Mouse (Mus musculus) lung, postnatal 36 days (tissue): ENCODE measurements around the gene Mfap1b.
"Not testable (repeated sequence)": the region's sequence is repeated elsewhere in the genome, so short reads cannot be mapped to it uniquely, and the experiment has no call there.

Experiments used
- DNase-seq: peaks from one replicate; pipeline ENCODE4 v3.0.0; 2022; ENCODE audit warnings: mixed read lengths

Gene Mfap1b

DNA sequence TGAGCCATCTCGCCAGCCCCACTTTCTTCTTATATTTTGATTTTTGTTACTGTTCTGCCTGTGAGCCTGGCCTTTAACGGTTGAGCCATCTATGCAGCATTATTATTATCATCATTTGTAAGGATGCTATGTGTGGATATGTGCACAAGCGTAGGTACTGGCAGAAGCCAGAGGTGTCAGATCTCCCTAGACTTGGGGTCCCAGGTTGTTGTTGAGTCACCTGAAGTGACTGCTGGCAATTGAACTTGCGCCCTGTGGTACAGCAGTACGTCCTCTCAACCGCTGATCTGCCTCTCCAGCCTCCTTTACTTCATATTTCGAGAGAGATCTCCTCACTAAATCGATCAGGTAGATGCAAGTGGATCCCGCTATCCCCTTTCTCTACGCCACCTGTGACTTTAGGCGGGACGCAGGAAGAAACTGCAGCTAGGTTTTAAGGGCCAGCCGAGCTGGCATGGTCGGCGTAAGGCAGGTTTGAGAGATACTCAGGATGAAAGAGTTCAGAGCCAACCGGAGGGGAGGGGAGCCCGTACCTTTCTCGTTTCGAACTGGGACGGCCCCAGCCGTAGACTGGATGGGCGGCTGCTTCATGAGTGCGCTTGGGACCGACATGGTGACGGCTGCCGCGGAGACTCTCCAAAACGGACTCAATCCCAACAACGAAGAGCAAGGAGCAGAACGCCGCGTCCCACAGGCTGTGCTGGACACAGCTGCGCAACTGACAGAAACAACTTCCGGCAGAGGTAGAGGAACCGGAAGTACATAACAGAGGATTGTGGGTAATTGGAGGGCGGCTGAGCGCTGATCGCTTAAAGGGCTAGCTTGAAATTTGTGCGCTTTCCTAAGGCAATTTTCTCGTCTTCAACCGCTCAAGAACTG lies at the start of gene Mfap1b:
Mfap1b (minus strand) TSS at position 767 of the 879 bp plus-strand sequence.
- peak; percentile 93 for DNase-seq

DNA sequence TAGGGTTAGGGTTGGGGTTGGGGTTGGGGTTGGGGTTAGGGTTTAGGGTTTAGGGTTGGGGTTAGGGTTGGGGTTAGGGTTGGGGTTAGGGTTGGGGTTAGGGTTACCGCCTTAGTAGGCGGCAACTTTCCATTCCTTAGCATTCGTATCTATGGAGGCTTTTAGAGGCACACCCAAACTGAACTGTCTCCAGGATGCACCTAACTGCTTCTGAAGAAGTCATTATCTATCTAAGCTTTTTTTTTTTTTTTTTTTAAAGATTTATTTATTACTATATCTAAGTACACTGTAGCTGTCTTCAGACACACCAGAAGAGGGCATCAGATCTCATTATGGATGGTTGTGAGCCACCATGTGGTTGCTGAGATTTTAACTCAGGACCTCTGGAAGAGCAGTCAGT lies 49.0 kb upstream of the Mfap1b start:
- not testable (repeated sequence) for DNase-seq

DNA sequence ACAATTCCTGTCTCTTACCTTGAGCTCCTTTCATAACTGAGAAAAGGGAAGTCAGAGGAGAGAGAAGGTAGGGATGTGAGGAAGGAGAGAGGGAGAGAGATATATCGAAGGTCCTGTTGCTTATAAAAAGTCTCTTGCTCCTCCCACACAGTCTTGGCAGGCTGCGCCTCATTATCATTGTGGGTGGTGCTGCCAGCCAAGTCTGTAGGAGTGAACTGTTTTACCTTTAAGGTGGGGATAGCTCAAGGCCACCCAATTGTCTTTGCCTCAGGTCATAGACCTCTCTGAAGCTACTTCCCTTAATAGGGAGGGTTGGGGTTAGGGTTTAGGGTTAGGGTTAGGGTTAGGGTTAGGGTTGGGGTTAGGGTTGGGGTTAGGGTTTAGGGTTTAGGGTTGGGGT lies 48.1 kb upstream of the Mfap1b start:
- DNase-seq = no peak

DNA sequence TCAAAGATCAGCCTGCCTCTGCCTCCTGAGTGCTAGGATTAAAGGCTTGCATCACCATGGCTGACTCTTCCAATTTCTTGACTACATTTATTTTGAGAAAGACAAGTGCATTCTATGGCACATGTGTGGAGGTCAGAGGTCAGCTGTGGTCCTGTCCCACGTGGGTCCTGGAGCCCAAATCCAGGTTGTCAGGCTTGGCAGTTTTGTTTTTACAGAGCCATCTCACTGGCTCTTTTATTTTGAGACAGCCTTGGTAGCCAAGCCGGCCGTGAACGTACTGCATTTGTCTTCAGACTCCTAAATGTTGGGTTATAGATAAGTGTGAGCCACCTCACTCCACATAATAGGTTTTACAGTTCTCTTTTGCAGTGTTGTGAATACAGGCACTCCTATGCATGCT lies 44.8 kb upstream of the Mfap1b start:
- not testable (repeated sequence) for DNase-seq

DNA sequence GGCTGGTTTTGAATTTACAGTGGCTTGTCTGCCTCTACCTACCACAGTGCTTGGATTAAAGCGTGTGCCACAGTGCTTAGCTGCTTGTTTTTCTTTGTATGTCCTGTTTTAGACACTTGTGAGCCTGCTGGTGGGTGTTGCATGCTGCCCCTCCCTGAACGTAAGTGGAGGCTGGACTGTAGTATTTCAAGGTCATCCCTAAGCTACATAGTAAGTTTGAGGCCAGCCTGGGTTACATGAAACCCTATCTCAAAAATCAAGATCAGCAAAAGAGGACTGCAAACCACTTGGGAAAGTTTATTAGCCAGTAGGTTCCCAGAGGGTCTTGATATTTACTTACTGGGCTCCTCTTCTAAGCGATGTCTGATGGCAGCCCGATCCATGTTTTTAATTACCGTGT lies 44.2 kb upstream of the Mfap1b start:
- no peak for DNase-seq

DNA sequence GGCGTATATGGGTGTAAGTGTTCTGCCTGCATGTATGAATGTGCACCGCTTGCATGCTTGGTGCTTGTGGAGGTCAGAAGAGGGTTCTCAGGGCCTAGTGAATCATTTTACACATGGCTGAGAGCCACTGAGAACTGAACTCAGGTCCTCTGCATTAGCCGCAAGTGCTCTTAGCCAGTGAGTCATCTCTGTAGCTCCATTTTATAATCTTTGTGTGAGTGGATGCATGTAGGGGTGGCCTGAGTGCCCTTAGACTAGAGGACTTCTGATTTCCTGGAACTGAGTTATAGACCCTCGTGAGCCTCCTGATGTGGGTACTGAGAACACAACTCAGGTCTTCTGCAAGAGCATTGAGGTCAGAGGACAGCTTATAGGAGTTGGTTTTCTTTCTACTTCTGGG lies 40.3 kb upstream of the Mfap1b start:
- DNase-seq = peak; percentile 15

DNA sequence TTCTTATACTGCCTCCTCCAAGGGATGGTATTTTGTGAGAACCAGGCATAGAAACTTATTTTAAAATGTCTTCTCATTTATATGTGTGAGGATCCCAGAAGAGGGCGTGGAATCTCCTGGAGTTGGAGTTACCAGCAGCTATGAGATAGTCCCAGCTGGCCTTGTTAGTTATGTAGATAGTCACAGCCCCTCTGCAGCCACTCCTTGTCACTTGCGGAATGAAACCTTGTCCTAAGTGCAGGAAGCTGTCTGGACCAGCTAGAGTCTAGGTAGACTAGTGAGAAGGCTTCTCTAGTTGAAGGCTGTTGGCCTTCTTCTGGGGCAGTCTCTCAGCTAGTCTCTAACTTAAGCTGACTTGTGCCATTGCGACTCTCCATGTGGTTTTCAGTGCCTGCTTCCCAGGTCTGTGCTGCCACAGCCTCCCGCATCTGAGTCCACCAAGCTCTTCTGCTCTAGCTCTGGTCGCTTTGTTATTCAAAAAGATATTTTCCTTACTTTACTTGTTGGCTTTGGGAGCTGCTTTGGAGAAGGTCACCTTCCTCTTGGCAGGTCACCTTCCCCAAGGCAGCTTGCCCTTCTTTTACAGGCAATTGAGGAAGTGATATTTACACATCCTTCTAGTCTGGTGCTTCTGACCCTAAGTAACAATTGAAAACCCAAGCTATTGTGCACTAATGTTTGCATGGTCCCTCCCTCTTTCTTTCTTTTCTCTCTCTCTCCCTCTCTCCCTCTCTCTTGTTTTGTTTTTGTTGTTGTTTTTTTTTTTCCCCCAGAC lies 39.3 kb upstream of the Mfap1b start:
- not testable (repeated sequence) for DNase-seq

DNA sequence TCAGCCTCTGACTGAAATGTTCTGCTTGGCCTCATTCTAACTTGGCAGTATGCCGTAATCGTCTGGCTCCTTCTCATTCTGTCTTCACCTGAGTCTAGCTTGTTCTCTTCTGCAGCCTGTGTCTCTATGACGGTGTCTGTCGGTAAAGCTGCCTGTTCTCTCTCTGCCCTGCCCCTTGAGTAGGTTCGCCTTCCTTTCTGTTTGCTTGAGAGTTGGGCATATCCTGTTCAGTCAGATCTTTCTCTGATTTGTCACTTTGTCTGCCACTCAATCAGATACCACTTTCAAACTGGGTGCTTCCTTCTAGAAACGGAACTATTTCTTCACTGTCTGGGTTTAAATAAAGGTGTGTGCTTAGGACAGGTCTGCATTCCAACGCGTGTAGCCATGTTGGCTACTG lies 37.5 kb upstream of the Mfap1b start:
- no peak for DNase-seq

DNA sequence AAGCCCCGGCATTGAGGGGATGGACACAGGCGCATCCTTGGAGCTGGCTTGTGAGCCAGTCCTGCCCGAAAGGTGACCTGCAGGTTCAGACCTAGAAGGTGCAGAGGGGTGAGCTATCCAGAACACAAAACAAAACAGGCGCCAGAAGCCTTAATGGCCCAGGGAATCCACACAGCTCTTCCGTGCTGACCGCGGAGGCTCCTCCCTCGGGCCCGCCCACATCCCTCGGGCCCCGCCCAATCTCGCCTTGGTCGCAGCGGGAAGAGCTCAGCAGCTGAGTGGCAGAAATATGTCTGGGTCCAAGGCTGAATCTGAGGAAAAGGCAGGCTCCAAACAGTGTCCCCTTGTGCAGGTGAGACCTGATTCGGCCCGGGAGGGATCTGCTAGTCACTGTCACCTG lies 35.7 kb upstream of the Mfap1b start:
- peak; percentile 84 for DNase-seq

DNA sequence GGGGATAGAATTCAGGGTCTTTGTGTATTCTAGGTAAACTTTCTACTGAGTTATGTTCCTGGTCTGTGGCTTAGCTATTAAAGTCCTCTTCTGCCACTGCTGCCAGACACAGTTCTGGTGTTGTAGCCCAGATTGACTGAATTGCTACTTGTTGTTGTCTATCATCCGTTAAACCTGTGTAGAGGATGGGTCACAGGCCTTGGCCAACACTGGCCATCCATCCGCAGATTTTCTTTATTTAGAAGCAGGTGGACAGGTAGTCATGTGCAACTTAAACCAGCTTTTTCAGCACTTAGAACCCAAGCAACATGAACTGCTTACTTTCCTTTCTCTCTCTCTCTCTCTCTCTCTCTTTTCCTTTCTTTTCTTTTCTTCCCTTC lies 34.1 kb upstream of the Mfap1b start:
- DNase-seq = no peak

DNA sequence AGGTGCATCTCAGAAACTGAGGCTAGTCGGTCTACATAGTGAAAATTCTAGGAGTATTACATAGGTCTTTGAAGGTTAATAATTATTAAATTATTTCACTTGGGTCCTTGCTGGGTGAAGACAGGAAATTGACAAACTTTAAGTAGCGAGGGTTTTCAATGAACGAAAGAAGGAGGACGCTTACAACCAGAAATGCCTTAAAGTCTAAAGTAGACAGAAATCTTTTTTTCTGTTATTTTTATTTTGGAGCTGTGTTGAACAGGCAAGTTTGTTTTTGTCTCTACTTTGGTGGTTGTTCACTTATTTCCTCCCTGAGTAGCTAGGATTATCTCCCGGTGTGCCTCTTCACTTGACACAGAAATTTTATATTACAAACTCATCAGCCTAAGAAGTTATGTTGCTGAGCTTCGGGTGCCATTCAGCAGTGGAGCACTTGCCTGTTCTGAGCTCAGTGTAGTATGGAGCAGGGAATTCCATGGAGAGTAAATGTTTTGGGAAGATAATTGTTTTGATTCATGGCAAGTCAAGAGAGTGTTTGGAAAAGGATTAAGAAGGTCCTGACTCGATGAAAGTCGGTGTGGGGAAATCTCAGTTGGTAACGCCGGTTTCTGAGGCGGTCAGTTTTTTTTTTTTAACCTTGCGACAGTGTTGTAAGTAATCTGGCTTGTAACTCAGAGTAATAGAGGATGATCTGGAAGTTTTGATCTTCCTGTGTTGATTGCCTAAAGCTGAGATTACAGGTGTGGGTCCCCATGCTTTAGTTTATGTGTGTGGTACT lies 33.5 kb upstream of the Mfap1b start:
- no peak for DNase-seq

DNA sequence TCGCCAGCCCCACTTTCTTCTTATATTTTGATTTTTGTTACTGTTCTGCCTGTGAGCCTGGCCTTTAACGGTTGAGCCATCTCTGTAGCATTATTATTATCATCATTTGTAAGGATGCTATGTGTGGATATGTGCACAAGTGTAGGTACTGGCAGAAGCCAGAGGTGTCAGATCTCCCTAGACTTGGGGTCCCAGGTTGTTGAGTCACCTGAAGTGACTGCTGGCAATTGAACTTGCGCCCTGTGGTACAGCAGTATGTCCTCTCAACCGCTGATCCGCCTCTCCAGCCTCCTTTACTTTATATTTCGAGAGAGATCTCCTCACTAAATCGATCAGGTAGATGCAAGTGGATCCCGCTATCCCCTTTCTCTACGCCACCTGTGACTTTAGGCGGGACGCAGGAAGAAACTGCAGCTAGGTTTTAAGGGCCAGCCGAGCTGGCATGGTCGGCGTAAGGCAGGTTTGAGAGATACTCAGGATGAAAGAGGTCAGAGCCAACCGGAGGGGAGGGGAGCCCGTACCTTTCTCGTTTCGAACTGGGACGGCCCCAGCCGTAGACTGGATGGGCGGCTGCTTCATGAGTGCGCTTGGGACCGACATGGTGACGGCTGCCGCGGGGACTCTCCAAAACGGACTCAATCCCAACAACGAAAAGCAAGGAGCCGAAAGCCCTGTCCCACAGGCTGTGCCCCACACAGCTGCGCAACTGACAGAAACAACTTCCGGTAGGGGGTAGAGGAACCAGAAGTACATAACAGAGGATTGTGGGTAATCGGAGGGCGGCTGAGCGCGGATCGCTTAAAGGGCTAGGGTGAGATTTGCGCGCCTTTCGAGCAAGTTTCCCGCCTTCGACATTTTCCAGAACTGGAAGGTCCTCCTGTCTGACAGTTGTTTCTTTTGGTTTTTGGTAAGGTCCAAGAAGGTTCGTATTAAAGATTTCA lies 32.3 kb upstream of the Mfap1b start, which contains the start of the genes Mfap1a and Wdr76:
Mfap1a (minus strand) TSS at position 724 of the 941 bp plus-strand sequence.
Wdr76 (plus strand) TSS at position 782 of the 941 bp plus-strand sequence.
- peak; percentile 95 for DNase-seq

DNA sequence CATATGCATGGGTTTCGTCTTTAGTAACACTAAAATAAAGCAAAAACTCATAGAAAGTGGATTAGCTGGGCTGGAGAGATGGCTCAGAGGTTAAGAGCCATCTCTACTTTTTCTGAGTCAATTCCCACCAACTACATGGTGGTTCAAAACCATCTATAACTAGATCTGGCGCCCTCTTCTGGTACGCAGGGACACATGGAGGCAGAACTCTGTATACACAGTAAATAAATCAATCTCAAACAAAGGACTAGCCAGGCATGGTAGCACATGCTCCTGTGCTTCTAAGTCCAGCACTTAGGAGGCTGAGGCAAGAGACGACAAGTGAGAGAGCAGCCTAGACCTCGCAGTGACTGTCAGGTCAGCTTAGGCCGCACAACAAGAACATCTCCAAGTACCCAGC lies 27.7 kb upstream of the Mfap1b start:
- DNase-seq = not testable (repeated sequence)

DNA sequence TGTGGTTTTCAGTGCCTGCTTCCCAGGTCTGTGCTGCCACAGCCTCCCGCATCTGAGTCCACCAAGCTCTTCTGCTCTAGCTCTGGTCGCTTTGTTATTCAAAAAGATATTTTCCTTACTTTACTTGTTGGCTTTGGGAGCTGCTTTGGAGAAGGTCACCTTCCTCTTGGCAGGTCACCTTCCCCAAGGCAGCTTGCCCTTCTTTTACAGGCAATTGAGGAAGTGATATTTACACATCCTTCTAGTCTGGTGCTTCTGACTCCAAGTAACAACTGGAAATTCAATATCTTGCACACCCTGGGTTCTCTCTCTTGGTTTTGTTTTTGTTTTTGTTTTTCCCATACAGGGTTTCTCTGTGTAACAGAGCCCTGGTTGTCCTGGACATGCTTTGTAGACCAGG lies 10.5 kb upstream of the Mfap1b start:
- DNase-seq = not testable (repeated sequence)

DNA sequence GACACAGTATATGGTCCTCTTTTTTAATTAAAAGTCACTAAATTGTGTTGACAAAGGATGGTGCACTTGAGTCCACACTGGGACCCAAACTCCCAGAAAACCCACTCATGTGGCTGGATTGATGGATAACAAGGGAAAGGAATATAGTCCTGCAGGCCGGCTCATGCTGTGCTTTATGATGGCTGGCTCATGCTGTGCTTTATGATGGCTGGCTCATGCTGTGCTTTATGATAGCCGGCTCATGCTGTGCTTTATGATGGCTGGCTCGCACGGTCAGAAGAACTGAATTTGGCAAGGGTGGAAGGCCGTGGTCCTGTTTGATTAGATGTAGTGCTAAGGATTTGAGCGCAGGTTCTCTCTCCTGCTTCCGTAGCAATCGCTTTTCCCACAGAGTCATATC lies 9.7 kb upstream of the Mfap1b start:
- no peak for DNase-seq

DNA sequence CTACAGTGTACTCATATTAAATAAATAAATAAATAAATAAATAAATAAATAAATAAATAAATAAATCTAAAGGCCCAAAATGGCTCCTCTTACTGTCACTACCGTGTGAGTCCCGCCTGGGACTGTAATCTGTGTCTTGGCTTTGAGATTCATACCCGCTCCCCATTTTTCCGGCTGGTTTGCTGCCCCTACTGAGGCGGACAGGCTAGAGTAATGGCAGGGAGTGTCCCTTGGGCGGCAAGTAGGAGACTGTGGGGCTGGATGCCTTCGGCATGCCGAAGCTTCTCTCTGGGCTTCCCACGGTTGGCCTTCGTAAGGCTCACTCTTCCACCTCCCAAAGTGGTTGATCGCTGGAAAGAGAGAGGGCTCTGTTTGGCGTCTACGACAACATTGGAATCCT lies 7.0 kb upstream of the Mfap1b start:
- not testable (repeated sequence) for DNase-seq

DNA sequence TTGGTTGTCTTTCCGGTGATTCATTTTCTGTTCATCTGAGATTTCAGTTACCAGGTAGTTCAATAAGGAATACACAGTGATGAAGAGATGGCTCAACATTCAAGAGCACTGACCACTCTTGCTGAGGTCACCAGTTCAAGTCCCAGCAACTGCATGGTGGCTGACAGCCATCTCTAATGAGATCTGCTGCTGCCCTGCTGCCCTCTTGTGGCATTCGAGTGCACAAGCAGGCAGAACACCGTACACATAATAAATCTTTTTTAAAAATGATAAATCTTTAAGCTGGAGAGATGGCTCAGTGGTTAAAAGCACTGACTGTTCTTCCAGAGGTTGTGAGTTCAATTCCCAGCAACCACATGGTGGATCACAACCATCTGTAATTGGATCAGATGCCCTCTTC lies 6.6 kb upstream of the Mfap1b start:
- peak; percentile 44 for DNase-seq

DNA sequence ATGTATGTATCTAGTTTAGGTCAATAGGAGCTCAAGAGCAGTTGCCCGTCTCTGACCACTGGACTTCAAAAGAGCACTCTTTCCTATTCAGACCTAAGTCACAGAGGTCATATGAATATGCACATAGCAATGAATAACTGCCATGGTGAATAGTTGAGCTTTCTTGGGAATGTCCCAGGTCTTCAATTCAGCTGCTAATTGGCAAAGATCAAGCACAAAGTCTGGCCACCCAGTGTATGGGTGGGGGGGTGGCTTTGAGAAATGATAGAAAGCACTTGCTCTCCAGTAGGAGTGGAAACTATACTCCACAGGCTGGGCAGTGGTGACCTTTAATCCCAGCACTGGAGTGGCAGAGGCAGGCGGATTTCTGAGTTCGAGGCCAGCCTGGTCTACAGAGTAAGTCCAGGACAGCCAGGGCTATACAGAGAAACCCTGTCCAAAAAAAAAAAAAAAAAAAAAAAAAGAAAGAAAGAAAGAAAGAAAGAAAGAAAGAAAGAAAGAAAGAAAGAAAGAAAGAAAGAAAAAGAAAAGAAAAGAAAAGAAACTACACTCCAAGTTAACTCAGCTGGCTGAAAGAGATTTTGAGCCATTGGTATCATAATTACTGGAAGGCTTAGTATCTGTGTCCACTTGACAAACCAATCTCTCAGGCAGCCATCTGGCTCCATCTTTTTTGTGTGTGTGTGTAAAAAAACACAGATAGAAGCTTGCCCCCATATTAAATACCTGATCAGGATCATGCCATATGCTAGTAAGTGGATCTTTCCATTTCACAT lies 3.8 kb upstream of the Mfap1b start:
- DNase-seq = no peak

DNA sequence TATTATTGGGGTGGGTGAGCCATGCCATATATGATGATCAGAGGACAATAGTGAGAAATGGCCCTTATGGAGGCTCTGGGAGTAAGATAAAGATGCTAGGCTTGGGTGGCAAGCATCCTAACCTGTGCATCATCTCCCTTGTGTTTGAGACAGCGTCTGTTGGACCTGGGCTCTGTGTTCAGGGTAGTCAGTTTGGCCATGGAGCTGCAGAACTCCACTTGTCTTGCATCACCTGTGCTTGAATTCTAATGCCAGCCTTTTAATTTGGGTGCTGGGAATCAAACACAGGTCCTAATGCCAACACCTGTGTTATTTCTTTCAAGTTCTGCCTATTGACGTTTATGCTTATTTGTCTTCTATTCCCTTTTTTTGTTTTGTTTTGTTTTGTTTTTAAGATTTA lies 1.4 kb upstream of the Mfap1b start:
- not testable (repeated sequence) for DNase-seq

DNA sequence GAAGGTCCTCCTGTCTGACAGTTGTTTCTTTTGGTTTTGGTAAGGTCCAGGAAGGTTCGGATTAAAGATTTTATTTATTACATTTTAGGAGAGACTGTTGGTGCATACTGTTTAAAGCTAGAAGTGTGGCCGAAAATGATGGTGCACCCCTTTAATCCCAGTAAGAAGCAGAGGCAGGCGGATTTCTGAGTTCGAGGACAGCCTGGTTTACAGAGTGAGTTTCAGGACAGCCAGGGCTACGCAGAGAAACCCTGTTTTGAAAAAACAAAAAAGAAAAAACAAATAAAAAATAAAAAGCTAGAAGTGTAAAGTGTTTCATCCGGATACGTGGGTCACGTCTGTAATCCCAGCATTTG lies 291 bp upstream of the Mfap1b start:
- no peak for DNase-seq

DNA sequence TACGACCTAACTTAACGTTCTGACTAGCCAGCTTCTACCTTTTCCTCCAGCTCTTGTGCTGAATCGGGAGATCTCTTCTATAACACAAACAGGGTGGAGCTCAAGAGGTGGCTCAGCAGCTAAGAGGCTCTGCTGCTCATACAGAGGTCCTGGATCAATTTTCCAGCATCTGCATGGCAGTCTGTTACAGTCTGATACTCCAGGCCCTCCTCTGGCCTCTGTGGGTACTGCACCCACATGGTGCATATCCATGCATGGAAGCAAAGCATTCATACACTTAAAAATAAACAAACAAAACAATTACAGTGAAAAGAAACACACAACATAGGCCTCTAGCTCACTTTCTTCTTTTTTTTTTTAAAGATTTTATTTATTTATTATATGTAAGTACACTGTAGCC lies 1.1 kb downstream of the Mfap1b start:
- not testable (repeated sequence) for DNase-seq
